ENCODE assay signal across 16 mouse cellular contexts in the genomic region with DNA sequence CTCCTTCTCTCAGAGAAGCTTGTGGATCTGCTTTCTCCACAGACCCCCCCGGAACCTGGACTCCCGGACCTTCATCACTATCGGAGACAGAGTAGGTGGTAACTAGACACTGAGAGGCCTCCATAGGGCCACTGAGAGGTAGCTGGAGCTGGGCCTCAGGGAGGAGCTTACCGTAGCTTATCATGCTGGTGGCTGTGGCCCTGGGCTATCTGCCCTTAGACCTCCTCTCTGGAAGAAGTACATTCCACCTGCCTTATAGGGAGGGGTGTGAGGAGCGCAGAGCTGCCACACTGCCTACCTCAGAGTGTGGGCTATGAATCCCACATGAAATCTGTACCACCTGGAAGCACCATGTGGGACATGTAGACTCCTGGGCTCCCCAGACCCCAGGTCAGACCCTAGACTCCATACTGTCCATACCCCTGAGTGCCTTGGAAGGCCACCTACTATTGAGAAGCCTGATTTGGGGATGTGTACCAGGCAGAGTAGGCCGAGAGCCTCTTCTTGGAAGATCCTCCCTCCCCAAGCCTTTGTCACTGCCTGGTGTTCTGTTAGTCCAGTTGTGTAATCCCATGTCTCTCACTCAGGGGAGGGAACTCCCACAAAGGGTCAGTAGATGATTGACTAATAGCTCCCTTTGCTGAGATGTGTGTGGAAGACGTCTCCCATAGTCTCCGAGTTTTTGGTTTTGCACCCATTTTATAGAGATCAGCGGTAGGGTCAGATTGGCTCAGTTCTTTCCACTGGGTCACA. TPM values are rescaled to one million over a fixed set of nuclear protein-coding genes. Genes with fewer than 3 reads are reported as not detected.
DNase-seq lines count a peak whose midpoint lies in the region; ATAC-seq lines count a peak whose summit lies in the region.
"Had no signal": no experiment of that assay in that cellular context is flagged by ENCODE, and none has a peak within 500 bp of the region (broad histone marks: within the 10 kb centered on the region; RNA-seq: fewer than 3 reads in every experiment).

No protein-coding gene starts in this region.

- no peak overlapping the region for H3K9ac ChIP-seq in heart, embryonic 11.5 days (ENCODE audit: low read depth, low read length)
- no peak overlapping the region for H3K9ac ChIP-seq in kidney, embryonic 15.5 days
- H3K9ac ChIP-seq: embryonic facial prominence, embryonic 13.5 days; forebrain, embryonic 15.5 days; hindbrain, embryonic 12.5 days had no signal

- H3K4me3 ChIP-seq in heart, embryonic 11.5 days (ENCODE audit: low read depth, low read length), result peak overlapping the region; percentile 0; the same call in 1 of the 2 replicates
- no peak overlapping the region for H3K4me3 ChIP-seq in kidney, embryonic 15.5 days (replicated peaks)
- no peak overlapping the region for H3K4me3 ChIP-seq in limb, embryonic 10.5 days
- H3K4me3 ChIP-seq: embryonic facial prominence, embryonic 13.5 days; forebrain, embryonic 15.5 days; hindbrain, embryonic 12.5 days had no signal

- peak overlapping the region; percentile 29 for H3K4me2 ChIP-seq in heart, embryonic 11.5 days
- H3K4me2 ChIP-seq in kidney, embryonic 15.5 days, result 0 out of 2 replicates have a peak overlapping the region, but pooled peaks have one; percentile 7
- H3K4me2 ChIP-seq: embryonic facial prominence, embryonic 13.5 days; forebrain, embryonic 15.5 days; hindbrain, embryonic 12.5 days had no signal

- H3K9me3 ChIP-seq in heart, embryonic 11.5 days (replicated peaks; ENCODE audit: control insufficient read depth, low read length), result no peaks in the 10 kb centered on the region
- no peaks in the 10 kb centered on the region for H3K9me3 ChIP-seq in kidney, embryonic 15.5 days (replicated peaks)
- no peaks in the 10 kb centered on the region for H3K9me3 ChIP-seq in limb, embryonic 10.5 days (replicated peaks)
- H3K9me3 ChIP-seq: embryonic facial prominence, embryonic 13.5 days; forebrain, embryonic 15.5 days; G1E; hindbrain, embryonic 12.5 days had no signal

- 68% methylated on average over 9 of the region's 9 CpGs for WGBS in heart, embryonic 11.5 days (ENCODE audit: insufficient replicate concordance)
- WGBS in kidney, embryonic 15.5 days, result 85% methylated on average over 9 of the region's 9 CpGs
- 94% methylated on average over 9 of the region's 9 CpGs for WGBS in limb, embryonic 10.5 days

- peak overlapping the region; percentile 38; the same call in 1 of the 2 replicates for H3K27ac ChIP-seq in heart, embryonic 11.5 days (ENCODE audit: low read depth, low read length)
- H3K27ac ChIP-seq in kidney, embryonic 15.5 days, result 0 out of 2 replicates have a peak overlapping the region, but pooled peaks have one; percentile 84
- 0 out of 2 replicates have a peak overlapping the region, but pooled peaks have one; percentile 1 for H3K27ac ChIP-seq in limb, embryonic 10.5 days
- H3K27ac ChIP-seq: embryonic facial prominence, embryonic 13.5 days; forebrain, embryonic 15.5 days; hindbrain, embryonic 12.5 days; macrophage had no signal

- no peak for DNase-seq in heart, postnatal 10 days
- DNase-seq in kidney, postnatal 14 days, result no peak
- no peak for DNase-seq in limb, embryonic 10.5 days (ENCODE audit: low spot score)
- no peak for DNase-seq in layer of hippocampus, adult 18-20 months (ENCODE audit: low spot score in 2 of 2)
- DNase-seq in adrenal gland, adult 18-20 months (ENCODE audit: low spot score in 2 of 2), result no peak
- DNase-seq: cerebellum, adult 9-11 months; gastrocnemius, postnatal 10 days; right cerebral cortex, postnatal 14 days had no signal

- intact Hi-C loops in heart, postnatal 10 days (cut with DNase I), result no loop called here

- peaks cover 46% of the 10 kb centered on the region for H3K4me1 ChIP-seq in heart, embryonic 11.5 days (ENCODE audit: control insufficient read depth, insufficient read depth, low read length)
- peaks cover 36% of the 10 kb centered on the region for H3K4me1 ChIP-seq in kidney, embryonic 15.5 days
- H3K4me1 ChIP-seq in limb, embryonic 10.5 days, result peaks cover 22% of the 10 kb centered on the region
- H3K4me1 ChIP-seq: forebrain, embryonic 15.5 days had no signal

- no peak; the same call in 1 of the 2 replicates for ATAC-seq in heart, embryonic 11.5 days (replicated peaks; ENCODE audit: insufficient number of reproducible peaks, low FRiP score, low TSS enrichment)
- ATAC-seq in kidney, embryonic 15.5 days (replicated peaks; ENCODE audit: low FRiP score), result peak; percentile 44; the same call in 1 of the 2 replicates
- ATAC-seq in megakaryocyte-erythroid progenitor cell, adult 5-6 weeks (replicated peaks; ENCODE audit: low FRiP score, low TSS enrichment, poor library complexity, severe bottlenecking), result 0 out of 2 replicates have a peak, but pooled peaks have one; percentile 6
- ATAC-seq: forebrain, embryonic 15.5 days had no signal

- H3K27me3 ChIP-seq in heart, embryonic 11.5 days (ENCODE audit: control insufficient read depth, insufficient read depth, low read length), result no peaks in the 10 kb centered on the region
- no peaks in the 10 kb centered on the region for H3K27me3 ChIP-seq in kidney, embryonic 15.5 days
- no peaks in the 10 kb centered on the region for H3K27me3 ChIP-seq in limb, embryonic 10.5 days (ENCODE audit: low read depth, poor library complexity, severe bottlenecking)
- H3K27me3 ChIP-seq: embryonic facial prominence, embryonic 13.5 days; forebrain, embryonic 15.5 days; hindbrain, embryonic 12.5 days had no signal

- peaks cover 14% of the 10 kb centered on the region for H3K36me3 ChIP-seq in heart, embryonic 11.5 days (ENCODE audit: control insufficient read depth, insufficient read depth, low read length)
- peaks cover 58% of the 10 kb centered on the region for H3K36me3 ChIP-seq in kidney, embryonic 15.5 days
- H3K36me3 ChIP-seq in limb, embryonic 10.5 days, result peaks cover 73% of the 10 kb centered on the region

RNA-seq across cellular contexts. Expression of gene Map2k3, which starts 10.6 kb away (rescaled TPM):
- 74.6 and 77.9 TPM in 2 replicates for polyA plus RNA-seq in heart, embryonic 11.5 days (2014; fragmentation: Nextera tagmentation; extraction: Ambion mirVana)
- 10 to 100 TPM; 56.2 to 57.1 TPM for total RNA-seq in heart, postnatal 10 days (2021)
- 117 and 127 TPM in 2 replicates for polyA plus RNA-seq in kidney, embryonic 15.5 days (2015; fragmentation: Nextera tagmentation; extraction: Ambion mirVana)
- polyA plus RNA-seq in limb, embryonic 10.5 days (2016; fragmentation: Nextera tagmentation; extraction: Ambion mirVana), result 78.3 and 93.3 TPM in 2 replicates
- total RNA-seq in megakaryocyte-erythroid progenitor cell, adult 5-6 weeks (2014; fragmentation: Nextera tagmentation), result 46.0 and 52.1 TPM in 2 replicates
- total RNA-seq in megakaryocyte-erythroid progenitor cell, adult 5-6 weeks (2017), result 13.5 and 19.1 TPM in 2 replicates
- 10 to 100 TPM; 12.0 to 12.8 TPM for total RNA-seq in layer of hippocampus, adult 18-20 months (2021)
- 100 to 1,000 TPM in 1 of 2 experiments, 10 to 100 TPM in 1; 71.7 to 116 TPM for total RNA-seq in adrenal gland, adult 18-20 months (2021)

RNA-seq across cellular contexts. Expression of gene Natd1, which starts 27.9 kb away (rescaled TPM):
- 20.2 and 23.9 TPM in 2 replicates for polyA plus RNA-seq in heart, embryonic 11.5 days (2014; fragmentation: Nextera tagmentation; extraction: Ambion mirVana)
- 10 to 100 TPM; 18.1 to 24.2 TPM for total RNA-seq in heart, postnatal 10 days (2021)
- polyA plus RNA-seq in kidney, embryonic 15.5 days (2015; fragmentation: Nextera tagmentation; extraction: Ambion mirVana), result 21.8 and 24.2 TPM in 2 replicates
- polyA plus RNA-seq in limb, embryonic 10.5 days (2016; fragmentation: Nextera tagmentation; extraction: Ambion mirVana), result 14.2 and 17.0 TPM in 2 replicates
- total RNA-seq in megakaryocyte-erythroid progenitor cell, adult 5-6 weeks (2014; fragmentation: Nextera tagmentation), result 5.8 and 9.2 TPM in 2 replicates
- 1.4 and 2.2 TPM in 2 replicates for total RNA-seq in megakaryocyte-erythroid progenitor cell, adult 5-6 weeks (2017)
- total RNA-seq in layer of hippocampus, adult 18-20 months (2021), result 10 to 100 TPM in 1 of 2 experiments, 1 to 10 TPM in 1; 9.6 to 12.1 TPM
- 10 to 100 TPM; 21.6 to 22.9 TPM for total RNA-seq in adrenal gland, adult 18-20 months (2021)

Comparison
In these comparisons a context has a peak if more than half of its experiments do, and no peak if none do; other contexts are left out.
1. H3K27ac ChIP-seq: peak in every context shown above with its lines; median percentile 84 in kidney, embryonic 15.5 days; 38 in heart, embryonic 11.5 days; 1 in limb, embryonic 10.5 days.